Mouse (Mus musculus) thymus, adult 2 months (tissue): ENCODE results near the gene Epas1.

ENCODE experiments used
- CTCF ChIP-seq: fragments of 200-500 bp; IDR thresholded peaks from 2 replicates; pipeline ENCODE4 v1.5.1; 2012; ENCODE audit warnings: mild to moderate bottlenecking, control low read depth, low read length, moderate library complexity, borderline replicate concordance; ENCODE audit not compliant: control insufficient read depth, poor library complexity, insufficient read depth; ENCODE audit errors: extremely low read depth
- POLR2A ChIP-seq: fragments of 200-500 bp; IDR thresholded peaks from 2 replicates; pipeline ENCODE4 v1.6.1; 2012; ENCODE audit warnings: mild to moderate bottlenecking, low read length, control low read depth, moderate library complexity; ENCODE audit not compliant: control insufficient read depth, poor library complexity, insufficient read depth; ENCODE audit errors: extremely low read depth

GRCm38 (mm10) chr17:86839308-86839707 is 85.8 kb downstream of the Epas1 start:
- TF ChIP-seq POLR2A (no peak), CTCF (no peak)
